Mouse (Mus musculus) cerebellum, adult 2 months (tissue): ENCODE data around the gene Slc25a43. TPM values are rescaled to one million over a fixed set of nuclear protein-coding genes. Genes with fewer than 3 reads are reported as not detected.

Experiments used
- DNase-seq, 2 experiments: peaks; one replicate each; pipeline ENCODE4 v3.0.0; 2021
- H3K27ac ChIP-seq: fragments of 200-500 bp; 2 replicates; pipeline ENCODE4 v1.5.1; 2012; ENCODE audit warnings: low read length, control low read depth, inconsistent platforms; ENCODE audit not compliant: insufficient read depth
- H3K27me3 ChIP-seq: fragments of 200-500 bp; 2 replicates; pipeline ENCODE4 v1.6.1; 2012; ENCODE audit warnings: inconsistent platforms, mild to moderate bottlenecking, low read length, moderate library complexity; ENCODE audit not compliant: control insufficient read depth, insufficient read depth
- H3K4me1 ChIP-seq: fragments of 200-500 bp; 2 replicates; pipeline ENCODE4 v1.6.1; 2011; ENCODE audit warnings: low read length; ENCODE audit not compliant: control insufficient read depth, insufficient read depth
- H3K4me3 ChIP-seq: fragments of 200-500 bp; replicated peaks from 2 replicates; pipeline ENCODE3; 2011; ENCODE audit warnings: mild to moderate bottlenecking, low read depth, low read length, control low read depth; ENCODE audit not compliant: insufficient read depth
- CTCF ChIP-seq: fragments of 200-500 bp; IDR thresholded peaks from 2 replicates; pipeline ENCODE4 v1.5.1; 2011; ENCODE audit warnings: low read depth, mild to moderate bottlenecking, control low read depth, low read length, moderate library complexity, borderline replicate concordance; ENCODE audit not compliant: insufficient read depth
- POLR2A ChIP-seq: fragments of 200-500 bp; IDR thresholded peaks from 2 replicates; pipeline ENCODE4 v1.6.1; 2011; ENCODE audit warnings: low read length, control low read depth, borderline replicate concordance; ENCODE audit not compliant: insufficient read depth
- WGBS: fragments of 180-500 bp; shearing (Covaris S2); methylation state at CpG from one replicate; pipeline ENCODE4 v1.1.7; 2018; 5-methylcytosine and 5-hydroxymethylcytosine counted together
- polyA plus RNA-seq: library from polyadenylated mRNA; depleted of rRNA; stranded (reverse); fragments of >200 nt; gene quantifications from 2 replicates; pipeline ENCODE4 v1.2.3, GENCODE M21; 2012

Gene Slc25a43
- polyA plus RNA-seq, 1 experiment: 0.54 TPM

DNA sequence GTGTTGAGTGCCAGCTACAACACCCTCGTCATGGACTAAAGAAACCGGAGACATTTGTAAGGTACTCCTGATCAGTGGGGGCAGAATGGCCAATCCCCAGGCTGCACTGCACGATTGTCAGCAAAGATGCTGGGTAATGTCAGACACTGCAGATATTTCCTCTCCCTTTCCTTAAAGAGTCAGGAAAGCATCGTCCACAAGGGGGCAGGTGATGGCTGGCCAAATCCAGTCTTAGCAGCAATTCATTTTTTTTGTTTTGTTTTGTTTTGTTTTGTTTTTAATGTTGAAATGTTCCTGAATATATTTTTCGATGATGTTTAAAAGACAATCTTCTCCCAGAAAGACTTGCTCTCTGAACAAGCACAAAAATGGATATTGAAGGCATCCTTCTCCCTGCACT lies 67.9 kb downstream of the Slc25a43 start:
- no peak for TF ChIP-seq POLR2A
- peak; percentile 38; the same call in 1 of the 2 replicates for TF ChIP-seq CTCF
- 17% methylated on average over 5 of the region's 5 CpGs for WGBS
- DNase-seq: no peak

DNA sequence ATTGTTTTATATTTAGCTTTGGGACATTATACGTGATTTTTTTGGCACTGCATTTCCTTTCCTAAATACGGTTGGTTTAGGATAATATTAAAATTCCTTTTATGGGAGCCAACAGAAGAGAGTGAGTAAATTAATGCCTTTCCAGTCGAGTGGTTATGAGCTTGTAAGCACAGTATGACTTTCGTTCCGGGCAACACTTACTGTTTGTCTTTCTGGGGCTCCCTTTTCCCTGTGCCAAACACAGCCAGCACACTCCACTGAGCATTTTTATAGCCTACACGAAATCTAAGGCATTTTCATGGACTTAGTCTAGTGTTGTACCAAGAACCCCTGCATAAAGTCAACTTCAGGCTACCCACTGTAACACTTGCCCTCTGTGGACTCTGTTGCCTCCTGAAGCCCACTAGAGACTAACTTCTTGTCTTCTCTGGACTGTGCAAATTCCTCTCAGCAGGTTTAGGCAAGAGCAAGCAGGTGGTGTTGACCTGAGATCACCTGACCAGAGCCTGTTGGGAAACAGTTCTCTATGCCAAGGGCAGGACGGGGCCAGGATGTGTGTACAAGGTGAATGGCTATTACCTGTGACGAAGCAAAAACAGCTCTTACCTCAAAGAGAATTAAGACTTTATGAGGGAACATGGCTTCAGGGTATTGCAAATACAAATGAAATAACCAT lies 70.8 kb downstream of the Slc25a43 start:
- Histone ChIP-seq H3K4me3 (no peak overlapping the region), H3K4me1 (no peaks in the 10 kb centered on the region), H3K27ac (no peak overlapping the region), H3K27me3 (no peaks in the 10 kb centered on the region)
- WGBS: 23% methylated on average over 8 of the region's 8 CpGs
- DNase-seq: no peak
- TF ChIP-seq POLR2A (no peak), CTCF (no peak)

More for the DNA sequence above, 67.9 kb downstream of the Slc25a43 start:
- H3K4me1 ChIP-seq: no peaks in the 10 kb centered on the region
- no peak overlapping the region for H3K27ac ChIP-seq
- no peaks in the 10 kb centered on the region for H3K27me3 ChIP-seq
- no peak overlapping the region for H3K4me3 ChIP-seq

DNA sequence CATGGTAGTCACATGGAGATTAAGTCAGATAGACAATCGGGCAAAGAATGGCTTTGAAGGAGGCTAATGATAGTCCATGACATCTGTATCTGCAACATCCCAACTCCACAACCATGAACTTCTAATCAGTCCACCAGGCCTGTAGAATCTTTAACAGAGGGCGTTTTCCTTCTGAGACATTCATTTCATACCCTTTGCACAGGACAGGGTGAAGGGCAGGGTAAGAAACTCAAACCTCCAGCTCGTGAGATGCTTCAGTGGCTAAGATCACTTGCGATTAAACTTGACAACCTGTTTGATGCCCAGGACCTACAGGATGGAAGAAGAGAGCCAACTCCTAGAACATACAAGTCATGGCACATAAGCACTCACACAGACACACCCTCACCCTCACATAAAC lies 71.6 kb downstream of the Slc25a43 start:
- 80% methylated on average over 4 of the region's 4 CpGs for WGBS
- Histone ChIP-seq H3K27ac (no peak overlapping the region), H3K27me3 (no peaks in the 10 kb centered on the region), H3K4me3 (no peak overlapping the region), H3K4me1 (no peaks in the 10 kb centered on the region)
- no peak for TF ChIP-seq POLR2A
- TF ChIP-seq CTCF: no peak
- no peak for DNase-seq

DNA sequence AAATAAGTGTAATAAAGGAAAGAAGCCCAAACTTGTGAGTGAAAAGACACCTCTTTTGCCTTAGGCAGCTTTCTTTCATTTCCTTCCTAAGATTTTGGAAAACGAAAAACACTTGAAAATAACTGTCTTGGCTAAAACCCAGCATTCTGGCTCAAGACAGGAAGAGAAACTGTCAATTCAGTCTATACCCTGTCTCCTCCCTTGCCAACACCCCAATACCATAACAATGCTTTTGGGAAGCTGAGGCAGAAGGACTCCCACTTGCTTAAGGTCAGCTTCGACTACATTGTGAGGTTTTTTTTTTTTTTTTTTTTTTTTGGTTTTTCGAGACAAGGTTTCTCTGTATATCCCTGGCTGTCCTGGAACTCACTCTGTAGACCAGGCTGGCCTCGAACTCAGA lies 72.0 kb downstream of the Slc25a43 start:
- no peaks in the 10 kb centered on the region for H3K4me1 ChIP-seq
- H3K27me3 ChIP-seq: no peaks in the 10 kb centered on the region
- no peak for DNase-seq
- TF ChIP-seq POLR2A (no peak), CTCF (no peak)
- no peak overlapping the region for H3K4me3 ChIP-seq
- no peak overlapping the region for H3K27ac ChIP-seq
- WGBS: 64% methylated on average over 4 of the region's 4 CpGs

DNA sequence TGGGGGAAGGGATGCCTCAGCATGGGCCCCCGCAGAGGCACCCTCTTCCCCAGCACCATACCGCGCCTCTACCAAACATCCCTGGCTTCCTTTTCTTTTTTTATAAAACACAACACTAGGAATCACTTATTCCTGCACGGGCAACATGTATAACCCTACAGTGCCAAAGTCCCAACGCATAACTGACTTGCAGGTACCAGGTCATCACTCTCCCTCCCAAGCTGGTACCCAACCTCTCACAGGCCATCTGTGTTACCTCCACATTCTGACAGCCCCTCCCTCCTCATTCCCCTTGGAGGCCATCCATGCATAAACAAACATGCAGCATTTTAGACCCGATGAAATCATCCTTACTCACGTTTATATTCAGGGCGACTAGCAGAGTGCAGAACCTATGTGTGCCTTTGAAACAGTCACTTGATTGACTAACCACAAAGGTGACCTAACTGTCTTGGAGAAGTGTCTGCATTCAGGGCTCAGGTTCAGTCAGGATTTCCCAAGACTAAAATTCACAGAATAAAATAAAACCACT lies 73.0 kb downstream of the Slc25a43 start:
- no peaks in the 10 kb centered on the region for H3K27me3 ChIP-seq
- no peak for DNase-seq
- H3K4me3 ChIP-seq: no peak overlapping the region
- no peaks in the 10 kb centered on the region for H3K4me1 ChIP-seq
- 31% methylated on average over 8 of the region's 8 CpGs for WGBS
- H3K27ac ChIP-seq: no peak overlapping the region
- no peak for TF ChIP-seq CTCF
- TF ChIP-seq POLR2A: no peak

DNA sequence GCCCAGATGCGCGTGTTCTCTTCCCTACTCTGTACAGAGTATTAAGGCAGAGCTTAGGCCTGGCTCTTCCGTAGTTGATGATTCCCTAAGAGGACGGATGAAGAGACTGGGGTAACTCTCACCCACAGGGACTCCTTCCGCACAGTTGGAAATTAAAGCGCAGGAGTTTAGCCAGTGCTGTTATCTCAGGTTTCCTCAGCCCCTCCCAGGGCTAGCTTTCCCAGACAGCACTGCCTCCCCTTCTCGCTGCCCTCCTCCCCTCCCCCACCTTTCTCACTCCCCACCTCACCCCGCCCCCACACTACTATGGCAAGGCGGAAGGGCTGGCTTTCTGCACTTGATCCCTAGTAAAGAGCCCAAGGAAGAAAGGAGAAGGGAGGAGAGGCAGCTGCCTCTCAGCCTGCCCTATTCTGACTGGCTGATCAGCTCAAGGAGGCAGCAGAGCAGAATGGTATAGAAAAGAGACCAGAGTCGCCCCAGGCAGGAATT lies 73.5 kb downstream of the Slc25a43 start:
- TF ChIP-seq CTCF: no peak
- TF ChIP-seq POLR2A: no peak
- Histone ChIP-seq H3K4me1 (no peaks in the 10 kb centered on the region), H3K27ac (no peak overlapping the region), H3K27me3 (no peaks in the 10 kb centered on the region), H3K4me3 (peak overlapping the region; percentile 59)
- DNase-seq: peak in 1 of 2 experiments; percentile 25
- WGBS: 17% methylated on average over 9 of the region's 10 CpGs

DNA sequence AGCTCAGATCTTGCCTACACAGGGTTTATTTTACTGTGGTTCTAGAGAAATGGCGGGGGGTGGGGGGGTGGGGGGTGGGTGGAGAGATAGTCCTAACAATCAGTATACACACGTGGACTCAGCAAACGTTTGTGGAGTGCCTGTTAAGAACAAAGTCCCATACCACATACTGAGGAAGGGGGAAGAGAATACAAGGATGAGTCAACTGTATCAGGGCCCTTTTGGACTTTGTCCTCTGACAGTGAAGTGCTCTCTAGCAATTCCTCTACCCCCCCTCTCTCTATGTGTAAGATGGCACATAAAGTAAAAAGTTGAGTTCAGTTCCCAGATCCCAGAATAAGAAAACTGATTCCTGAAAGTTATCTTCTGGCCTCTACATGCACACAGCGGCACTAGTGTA lies 76.1 kb downstream of the Slc25a43 start:
- no peak for TF ChIP-seq POLR2A
- no peak for TF ChIP-seq CTCF

DNA sequence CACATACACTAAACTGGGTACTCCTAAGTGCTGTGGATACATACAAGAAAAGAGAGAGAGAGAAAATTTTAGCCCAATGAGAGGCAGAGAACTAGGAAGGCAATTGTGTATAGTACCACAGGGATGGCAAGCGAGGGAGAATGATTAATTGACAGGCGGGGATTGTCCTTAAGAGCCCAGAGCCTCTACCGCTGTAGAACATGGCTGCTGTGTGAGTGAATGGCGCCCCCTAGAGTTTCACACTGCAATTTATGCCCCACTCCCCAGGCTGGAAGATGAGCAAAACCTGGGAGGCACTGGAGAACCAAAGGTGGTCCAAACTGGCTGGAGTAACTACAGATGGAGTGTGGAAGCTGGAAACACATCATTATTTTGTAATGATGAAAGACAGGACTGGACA lies 76.7 kb downstream of the Slc25a43 start:
- no peaks in the 10 kb centered on the region for H3K27me3 ChIP-seq
- 16% methylated on average over 4 of the region's 4 CpGs for WGBS
- TF ChIP-seq CTCF (peak; percentile 57), POLR2A (no peak)
- no peak overlapping the region for H3K4me3 ChIP-seq
- peak; percentile 21 to 42 for DNase-seq
- H3K27ac ChIP-seq: no peak overlapping the region
- H3K4me1 ChIP-seq: no peaks in the 10 kb centered on the region

More for the DNA sequence above, 76.1 kb downstream of the Slc25a43 start:
- WGBS: 87% methylated on average over 4 of the region's 4 CpGs
- H3K27me3 ChIP-seq: no peaks in the 10 kb centered on the region
- H3K4me3 ChIP-seq: no peak overlapping the region
- H3K27ac ChIP-seq: no peak overlapping the region
- no peak for DNase-seq
- no peaks in the 10 kb centered on the region for H3K4me1 ChIP-seq
